Mouse (Mus musculus) hindbrain, embryonic 12.5 days (tissue): ENCODE data around the gene Cops3. TPM values are rescaled to one million over a fixed set of nuclear protein-coding genes. Genes with fewer than 3 reads are reported as not detected.
A peak's percentile ranks its signal among the peaks of the same experiment; 100 is the strongest.

ENCODE experiments used
- ATAC-seq: fragments of 200-750 bp; cut with Nextera tagmentation; 2 replicates; pipeline ENCODE4 v1.8.0; 2017; ENCODE audit warnings: moderate TSS enrichment; ENCODE audit not compliant: low FRiP score
- H3K27ac ChIP-seq: fragments of 300-500 bp; sonication (generic); 2 replicates; pipeline ENCODE4 v1.5.1; 2016; ENCODE audit warnings: mild to moderate bottlenecking
- H3K27me3 ChIP-seq: fragments of 300-500 bp; sonication (generic); 2 replicates; pipeline ENCODE4 v1.6.1; 2016; ENCODE audit warnings: mild to moderate bottlenecking
- H3K36me3 ChIP-seq: fragments of 300-500 bp; sonication (generic); 2 replicates; pipeline ENCODE4 v1.6.1; 2016; ENCODE audit warnings: mild to moderate bottlenecking
- H3K4me1 ChIP-seq: fragments of 300-500 bp; sonication (generic); 2 replicates; pipeline ENCODE4 v1.6.1; 2016
- H3K4me2 ChIP-seq: fragments of 300-500 bp; sonication (generic); replicated peaks from 2 replicates; pipeline ENCODE4 v1.6.1; 2016; ENCODE audit warnings: mild to moderate bottlenecking
- H3K4me3 ChIP-seq: fragments of 300-500 bp; sonication (generic); 2 replicates; pipeline ENCODE4 v1.5.1; 2016; ENCODE audit warnings: mild to moderate bottlenecking
- H3K9ac ChIP-seq: fragments of 300-500 bp; sonication (generic); 2 replicates; pipeline ENCODE4 v1.6.1; 2016; ENCODE audit warnings: mild to moderate bottlenecking, moderate library complexity
- H3K9me3 ChIP-seq: fragments of 300-500 bp; sonication (generic); replicated peaks from 2 replicates; pipeline ENCODE4 v1.6.1; 2016; ENCODE audit warnings: mild to moderate bottlenecking
- WGBS: fragments of 180-500 bp; shearing (Covaris S2); methylation state at CpG from one replicate; pipeline ENCODE4 v1.1.7; 2016; 5-methylcytosine and 5-hydroxymethylcytosine counted together
- polyA plus RNA-seq: library from polyadenylated mRNA; unstranded; fragments of >200 nt; fragmentation: Nextera tagmentation; extraction: Ambion mirVana; gene quantifications from 2 replicates; pipeline ENCODE4 v1.2.1, GENCODE M21; 2016

The Cops3 gene
- 205 and 207 TPM in 2 replicates for polyA plus RNA-seq

GRCm38 (mm10) chr11:59839459-59840126 is at the start of gene Cops3:
Gene Cops3, minus strand, starts transcription at chr11:59839838.
- Histone ChIP-seq H3K27me3 (no peaks in the 10 kb centered on the region), H3K4me1 (peaks cover 16% of the 10 kb centered on the region), H3K9me3 (no peaks in the 10 kb centered on the region), H3K27ac (peak within 1 kb of the TSS; percentile 97), H3K36me3 (peaks cover 19% of the 10 kb centered on the region), H3K4me2 (peak within 1 kb of the TSS; percentile 59), H3K9ac (peak within 1 kb of the TSS; percentile 91), H3K4me3 (peak within 1 kb of the TSS; percentile 89)
- under 1% methylated on average over 43 of the region's 43 CpGs for WGBS
- ATAC-seq = peak; percentile 97

DNA sequence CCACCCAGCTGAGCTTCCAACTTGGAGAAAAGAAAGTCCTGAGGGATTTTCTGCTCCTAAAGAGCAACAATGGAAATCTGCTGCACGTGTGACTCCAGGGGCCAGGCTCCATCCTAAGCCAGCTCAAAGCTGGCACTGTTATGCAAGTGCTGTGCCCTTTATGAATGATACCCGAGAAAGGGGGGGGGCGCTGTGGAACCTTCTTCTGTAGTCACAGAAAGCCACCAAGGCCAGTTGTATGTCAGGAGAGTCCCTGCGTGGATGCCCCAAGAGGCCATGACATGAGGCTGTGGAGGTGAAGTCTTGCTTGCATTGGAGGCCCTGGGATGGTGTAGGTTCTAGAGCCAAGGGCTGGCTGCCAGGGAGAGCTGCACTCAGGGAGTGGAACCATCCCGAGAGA is 48.5 kb upstream of the Cops3 start:
- H3K9me3 ChIP-seq = no peaks in the 10 kb centered on the region
- 69% methylated on average over 5 of the region's 5 CpGs for WGBS
- H3K4me1 ChIP-seq = peaks cover 6% of the 10 kb centered on the region
- no peak overlapping the region for H3K4me2 ChIP-seq
- ATAC-seq = no peak
- H3K9ac ChIP-seq = no peak overlapping the region
- H3K27me3 ChIP-seq = no peaks in the 10 kb centered on the region
- H3K4me3 ChIP-seq = no peak overlapping the region
- no peaks in the 10 kb centered on the region for H3K36me3 ChIP-seq
- no peak overlapping the region for H3K27ac ChIP-seq

- Histone ChIP-seq H3K9me3 (no peaks in the 10 kb centered on the region), H3K9ac (no peak overlapping the region), H3K4me1 (peaks cover 6% of the 10 kb centered on the region), H3K27ac (no peak overlapping the region), H3K27me3 (no peaks in the 10 kb centered on the region), H3K4me2 (no peak overlapping the region), H3K36me3 (no peaks in the 10 kb centered on the region), H3K4me3 (no peak overlapping the region)
- 83% methylated on average over 1 of the region's 1 CpGs for WGBS
- ATAC-seq = no peak
These were observed 47.3 kb upstream of the Cops3 start for GRCm38 (mm10) chr11:59886952-59887351.

- no peak for ATAC-seq
- no peak overlapping the region for H3K27ac ChIP-seq
- 65% methylated on average over 17 of the region's 17 CpGs for WGBS
- no peaks in the 10 kb centered on the region for H3K27me3 ChIP-seq
- H3K4me2 ChIP-seq = no peak overlapping the region
- H3K36me3 ChIP-seq = no peaks in the 10 kb centered on the region
- no peak overlapping the region for H3K9ac ChIP-seq
- H3K4me3 ChIP-seq = no peak overlapping the region
- peaks cover 6% of the 10 kb centered on the region for H3K4me1 ChIP-seq
- H3K9me3 ChIP-seq = no peaks in the 10 kb centered on the region
These were observed 45.8 kb upstream of the Cops3 start for GRCm38 (mm10) chr11:59885217-59885986.

DNA sequence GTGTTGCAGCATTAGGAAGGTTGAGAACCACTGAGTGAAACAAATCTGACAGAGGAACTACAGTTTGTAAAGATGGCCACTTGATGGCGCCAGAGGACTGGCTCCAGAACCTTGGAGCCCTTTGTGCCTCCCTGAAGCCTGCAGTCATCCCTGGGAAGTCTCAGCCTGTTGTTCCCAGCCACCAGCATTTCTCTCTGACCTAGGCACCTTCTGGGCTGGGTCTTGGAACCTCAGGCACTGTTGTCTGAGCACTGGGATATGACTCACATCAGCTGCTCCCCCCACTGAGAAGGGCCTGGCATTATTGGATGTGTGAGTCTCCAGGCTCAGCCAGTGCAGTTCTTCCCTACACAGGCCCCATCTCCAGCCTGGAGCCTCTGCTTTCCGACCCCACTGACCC is 40.4 kb upstream of the Cops3 start:
- H3K4me2 ChIP-seq = no peak overlapping the region
- H3K36me3 ChIP-seq = peaks cover 19% of the 10 kb centered on the region
- peaks cover 2% of the 10 kb centered on the region for H3K4me1 ChIP-seq
- H3K9me3 ChIP-seq = no peaks in the 10 kb centered on the region
- H3K9ac ChIP-seq = peak overlapping the region; percentile 18; the same call in 1 of the 2 replicates
- H3K4me3 ChIP-seq = no peak overlapping the region
- H3K27me3 ChIP-seq = no peaks in the 10 kb centered on the region
- no peak overlapping the region for H3K27ac ChIP-seq
- ATAC-seq = peak; percentile 82
- 36% methylated on average over 2 of the region's 2 CpGs for WGBS

DNA sequence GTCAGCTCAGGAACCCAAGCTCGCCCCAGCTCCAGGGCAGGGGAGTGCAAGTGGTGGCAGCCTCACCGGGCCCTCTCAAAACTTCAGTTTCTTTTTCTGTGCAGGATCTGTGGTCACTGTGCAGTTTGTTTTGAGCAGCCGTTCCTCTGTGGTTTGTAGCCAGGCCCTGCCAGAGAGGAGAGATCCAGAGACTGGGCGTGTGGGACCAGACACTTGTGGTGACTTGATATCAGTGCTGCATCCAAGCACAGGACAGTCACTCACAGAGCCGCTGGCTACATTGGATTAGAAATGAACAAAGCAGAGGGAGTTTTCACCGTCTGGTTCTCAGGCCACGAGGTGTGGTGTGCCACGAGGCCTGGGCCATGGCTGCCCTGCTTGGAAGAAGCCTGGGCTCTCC is 32.5 kb upstream of the Cops3 start:
- peaks cover 23% of the 10 kb centered on the region for H3K36me3 ChIP-seq

GRCm38 (mm10) chr11:59864316-59864715 is 24.7 kb upstream of the Cops3 start:
- no peak overlapping the region for H3K9ac ChIP-seq
- H3K36me3 ChIP-seq = peaks cover 3% of the 10 kb centered on the region
- no peak overlapping the region for H3K27ac ChIP-seq
- ATAC-seq = no peak
- 87% methylated on average over 6 of the region's 6 CpGs for WGBS
- H3K4me1 ChIP-seq = no peaks in the 10 kb centered on the region
- no peak overlapping the region for H3K4me3 ChIP-seq
- H3K9me3 ChIP-seq = no peaks in the 10 kb centered on the region
- no peaks in the 10 kb centered on the region for H3K27me3 ChIP-seq
- no peak overlapping the region for H3K4me2 ChIP-seq

More for the DNA sequence above, 32.5 kb upstream of the Cops3 start:
- 87% methylated on average over 8 of the region's 8 CpGs for WGBS
- Histone ChIP-seq H3K4me2 (no peak overlapping the region), H3K27ac (no peak overlapping the region), H3K4me3 (no peak overlapping the region), H3K4me1 (no peaks in the 10 kb centered on the region), H3K9me3 (no peaks in the 10 kb centered on the region), H3K27me3 (no peaks in the 10 kb centered on the region), H3K9ac (no peak overlapping the region)
- no peak for ATAC-seq

DNA sequence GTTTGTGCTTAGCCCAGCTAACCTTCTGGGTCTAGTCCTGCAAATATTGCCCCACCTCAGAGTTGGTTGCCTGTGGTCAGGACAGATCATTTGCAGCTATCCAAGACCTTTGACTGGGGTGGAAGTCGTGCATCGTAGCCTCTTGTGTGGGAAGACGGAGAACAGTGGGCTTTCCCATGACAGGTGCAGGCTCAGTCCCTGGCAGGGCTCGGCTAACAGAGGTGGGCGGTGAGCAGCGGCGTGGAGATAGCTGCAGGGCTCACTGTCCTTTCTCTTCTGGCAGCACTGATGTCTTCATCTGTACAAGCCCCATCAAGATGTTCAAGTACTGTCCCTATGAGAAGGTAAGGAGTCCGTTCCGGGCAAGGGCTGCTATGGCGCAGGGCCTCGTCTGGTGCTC is 20.8 kb upstream of the Cops3 start:
- Histone ChIP-seq H3K4me2 (no peak overlapping the region), H3K36me3 (peaks cover 5% of the 10 kb centered on the region), H3K9ac (no peak overlapping the region), H3K27me3 (no peaks in the 10 kb centered on the region), H3K4me1 (no peaks in the 10 kb centered on the region), H3K27ac (no peak overlapping the region; the same call in 1 of the 2 replicates), H3K4me3 (no peak overlapping the region), H3K9me3 (no peaks in the 10 kb centered on the region)
- 82% methylated on average over 11 of the region's 11 CpGs for WGBS
- ATAC-seq = no peak

GRCm38 (mm10) chr11:59852865-59853264 is 13.2 kb upstream of the Cops3 start:
- Histone ChIP-seq H3K9ac (no peak overlapping the region), H3K27me3 (no peaks in the 10 kb centered on the region), H3K9me3 (no peaks in the 10 kb centered on the region), H3K36me3 (0 out of 2 replicates have a peak, but pooled peaks cover 4% of the 10 kb centered on the region), H3K4me3 (no peak overlapping the region), H3K4me1 (peaks cover 7% of the 10 kb centered on the region), H3K4me2 (no peak overlapping the region), H3K27ac (no peak overlapping the region)
- ATAC-seq = no peak
- WGBS = 66% methylated on average over 3 of the region's 3 CpGs

GRCm38 (mm10) chr11:59847891-59848884 is 8.6 kb upstream of the Cops3 start:
- peak overlapping the region; percentile 71 for H3K4me2 ChIP-seq
- H3K4me1 ChIP-seq = peaks cover 7% of the 10 kb centered on the region
- peak overlapping the region; percentile 81 for H3K4me3 ChIP-seq
- H3K9me3 ChIP-seq = no peaks in the 10 kb centered on the region
- H3K27ac ChIP-seq = peak overlapping the region; percentile 93
- ATAC-seq = peak; percentile 89
- H3K27me3 ChIP-seq = no peaks in the 10 kb centered on the region
- H3K36me3 ChIP-seq = no peaks in the 10 kb centered on the region
- under 1% methylated on average over 64 of the region's 69 CpGs for WGBS
- H3K9ac ChIP-seq = peak overlapping the region; percentile 90

GRCm38 (mm10) chr11:59847131-59847530 is 7.5 kb upstream of the Cops3 start:
- no peak overlapping the region for H3K4me3 ChIP-seq
- H3K4me1 ChIP-seq = peaks cover 7% of the 10 kb centered on the region
- peak overlapping the region; percentile 71 for H3K4me2 ChIP-seq
- H3K27me3 ChIP-seq = no peaks in the 10 kb centered on the region
- no peaks in the 10 kb centered on the region for H3K36me3 ChIP-seq
- no peak overlapping the region for H3K27ac ChIP-seq
- H3K9me3 ChIP-seq = no peaks in the 10 kb centered on the region
- H3K9ac ChIP-seq = no peak overlapping the region
- WGBS = 13% methylated on average over 2 of the region's 2 CpGs
- no peak for ATAC-seq

GRCm38 (mm10) chr11:59846311-59846710 is 6.7 kb upstream of the Cops3 start:
- Histone ChIP-seq H3K4me3 (no peak overlapping the region), H3K9ac (no peak overlapping the region), H3K4me1 (peaks cover 7% of the 10 kb centered on the region), H3K27ac (no peak overlapping the region), H3K9me3 (no peaks in the 10 kb centered on the region), H3K4me2 (no peak overlapping the region), H3K27me3 (no peaks in the 10 kb centered on the region), H3K36me3 (no peaks in the 10 kb centered on the region)
- 96% methylated on average over 11 of the region's 11 CpGs for WGBS
- ATAC-seq = no peak
